Mouse (Mus musculus): Measurements from ENCODE around the gene Fam111a.

The Fam111a gene

DNA sequence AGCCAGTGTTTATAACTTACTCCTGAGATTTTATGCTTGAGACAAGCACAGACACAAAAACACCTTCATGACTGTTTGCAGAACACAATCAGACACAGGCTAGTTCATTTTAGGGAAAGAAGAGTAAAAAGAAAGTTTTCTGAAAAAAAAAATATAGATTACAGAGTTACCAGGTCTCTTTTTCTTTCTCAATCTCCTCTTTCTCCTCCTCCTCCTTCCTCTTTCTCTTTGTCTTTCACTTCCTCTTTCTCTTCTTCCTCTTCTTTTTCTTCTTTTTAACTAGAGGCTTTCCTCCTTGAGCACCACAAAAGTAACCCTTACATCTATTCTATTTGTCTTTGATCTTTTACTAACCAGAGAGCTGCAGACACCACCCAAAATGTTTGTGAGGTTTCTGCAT is 18.7 kb downstream of the Fam111a start:
- no peak for DNase-seq (ENCODE audit: low spot score in 2 of 2)

DNA sequence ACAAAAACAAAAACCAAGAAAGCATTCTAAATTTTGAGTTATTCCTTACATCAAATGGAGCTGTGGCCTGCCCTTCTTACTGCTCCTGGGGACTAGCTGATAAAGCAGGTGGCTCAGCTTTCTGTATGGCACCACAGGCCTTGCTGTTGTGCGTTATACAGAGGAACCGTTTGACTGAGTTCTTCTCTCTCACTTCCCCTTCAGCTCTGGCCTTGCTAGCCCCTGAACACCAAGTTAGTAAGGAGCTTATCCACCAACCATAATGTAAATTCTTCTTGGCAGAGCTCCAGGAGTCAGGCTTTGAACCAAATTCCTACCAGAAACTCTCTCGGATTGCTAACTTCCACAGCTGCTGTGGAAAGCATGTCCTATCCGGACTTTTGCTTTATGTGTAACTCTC is 21.5 kb downstream of the Fam111a start:
- DNase-seq (ENCODE audit: low spot score in 2 of 2): no peak

GRCm38 (mm10) chr19:12570866-12571265 is 25.3 kb downstream of the Fam111a start:
- DNase-seq (ENCODE audit: low spot score in 2 of 2): no peak

- DNase-seq (ENCODE audit: low spot score in 2 of 2): no peak
These were observed 26.1 kb downstream of the Fam111a start for GRCm38 (mm10) chr19:12571687-12572086.

GRCm38 (mm10) chr19:12572614-12573265 is 27.2 kb downstream of the Fam111a start:
- no peak for DNase-seq (ENCODE audit: low spot score in 2 of 2)

DNA sequence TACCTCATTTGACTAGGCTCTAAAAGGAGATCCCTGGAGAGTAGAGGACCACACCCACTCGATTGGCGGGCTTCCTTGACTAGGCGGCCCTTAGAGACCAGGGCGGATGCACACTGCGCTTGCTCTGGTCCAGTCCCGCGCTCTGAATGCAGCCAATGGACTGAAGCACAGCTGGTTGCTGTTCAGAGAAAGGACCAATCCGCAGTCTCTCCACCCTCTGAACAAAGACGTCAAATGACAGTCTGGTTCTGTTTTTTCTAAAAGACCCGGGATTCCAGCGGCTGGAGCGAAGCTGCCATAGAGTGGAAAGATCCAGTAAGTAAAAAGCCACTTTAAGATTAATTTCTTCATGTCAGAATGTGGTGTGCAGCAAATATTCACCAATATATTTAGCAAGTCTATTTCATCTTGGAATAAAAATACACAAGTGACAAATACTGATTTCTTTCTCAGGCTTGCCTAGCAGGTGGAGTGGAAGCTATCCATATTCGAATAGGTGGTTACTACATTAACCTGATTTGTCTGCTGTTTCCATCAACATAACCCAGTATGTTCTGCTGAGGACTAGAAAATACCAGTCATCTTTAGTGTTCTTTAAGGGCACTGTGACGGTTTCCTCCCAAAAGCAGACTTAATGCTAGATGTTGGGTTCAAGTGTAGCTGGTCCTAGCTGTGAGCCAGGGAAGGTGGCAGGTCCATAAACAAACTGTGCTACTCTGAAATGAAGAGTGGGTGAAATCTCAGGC is 27.9 kb downstream of the Fam111a start:
- peak; percentile 39 to 74 for DNase-seq (ENCODE audit: low spot score in 2 of 2)

GRCm38 (mm10) chr19:12574012-12574407 is 28.5 kb downstream of the Fam111a start:
- no peak for DNase-seq (ENCODE audit: low spot score in 2 of 2)

DNA sequence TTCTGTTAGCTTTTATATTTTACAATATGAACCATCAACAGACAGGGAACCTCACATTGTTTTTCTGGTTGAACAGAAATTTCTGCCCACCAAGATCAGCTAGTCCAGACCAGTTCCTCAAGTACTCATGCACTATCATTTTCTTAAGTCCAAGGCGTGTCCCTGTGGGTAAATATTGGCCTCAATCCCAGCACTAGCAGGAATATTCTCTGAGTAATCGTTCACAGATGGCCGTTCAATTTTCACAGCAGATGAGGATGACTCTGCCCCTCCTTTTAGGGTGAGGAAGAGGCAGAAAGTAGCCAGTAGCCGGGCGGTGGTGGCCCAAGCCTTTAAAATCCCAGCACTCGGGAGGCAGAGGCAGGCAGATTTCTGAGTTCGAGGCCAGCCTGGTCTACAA is 29.6 kb downstream of the Fam111a start:
- DNase-seq (ENCODE audit: low spot score in 2 of 2): no peak

GRCm38 (mm10) chr19:12575514-12575913 is 30.0 kb downstream of the Fam111a start:
- no peak for DNase-seq (ENCODE audit: low spot score in 2 of 2)

DNA sequence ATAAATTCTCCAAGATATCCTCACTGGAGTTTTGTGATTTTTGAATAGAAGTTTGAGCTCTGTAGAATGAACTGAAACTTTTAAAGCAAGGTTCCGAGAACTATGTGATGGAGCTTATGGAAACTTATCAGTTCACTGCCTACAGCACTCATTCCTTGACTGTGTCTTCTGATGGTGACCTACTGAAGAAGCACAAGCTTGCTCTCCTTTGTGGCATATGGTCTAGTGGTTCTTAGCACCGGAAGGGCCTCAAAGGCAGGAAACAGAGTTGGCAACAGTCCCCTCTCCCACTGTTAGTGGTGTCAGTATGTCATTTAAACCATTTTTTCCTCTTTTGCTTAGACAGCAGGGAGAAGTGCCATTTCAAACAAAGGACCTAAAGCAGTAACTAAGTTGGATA is 31.1 kb downstream of the Fam111a start:
- DNase-seq (ENCODE audit: low spot score in 2 of 2): no peak

DNA sequence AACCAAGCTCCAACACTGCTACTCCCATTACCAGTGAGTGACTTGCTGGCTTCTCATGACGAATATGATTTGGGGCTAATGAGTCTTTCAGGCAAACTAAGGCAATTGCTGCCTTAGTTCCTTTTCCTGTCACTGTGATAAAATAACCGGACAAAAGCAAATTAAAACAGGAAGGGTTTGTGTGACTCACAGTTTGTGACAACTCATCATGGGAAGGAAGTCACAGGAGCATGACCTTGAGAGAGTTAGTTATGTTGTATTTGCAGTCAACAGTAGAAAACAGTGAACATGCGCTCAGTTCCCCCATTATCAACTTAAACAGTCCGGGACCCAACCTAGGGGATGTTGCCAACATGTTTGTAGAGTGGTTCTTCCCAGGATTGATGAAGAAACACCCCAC is 39.8 kb downstream of the Fam111a start:
- no peak for DNase-seq (ENCODE audit: low spot score in 2 of 2)

DNA sequence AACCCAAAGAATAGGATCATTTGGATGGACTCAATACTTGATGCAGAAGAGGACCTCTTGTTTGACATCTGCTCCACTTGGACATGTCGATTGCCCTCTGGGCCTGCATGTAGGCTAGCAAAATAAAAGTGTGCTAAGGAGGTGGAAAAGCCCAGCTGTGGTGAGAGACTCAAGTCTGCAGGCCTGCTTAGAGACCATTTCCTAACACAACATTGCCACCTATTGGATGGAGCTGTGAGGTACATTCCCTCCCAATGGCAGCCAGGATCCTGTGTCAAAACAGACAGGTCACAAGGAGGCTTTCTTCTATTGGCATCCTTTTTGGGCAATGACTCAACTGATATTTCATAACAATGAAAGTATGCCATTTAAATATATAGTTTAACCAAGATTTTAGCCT is 46.4 kb downstream of the Fam111a start:
- peak; percentile 27 to 86 for DNase-seq (ENCODE audit: low spot score in 2 of 2)

GRCm38 (mm10) chr19:12595135-12595529 is 49.6 kb downstream of the Fam111a start:
- DNase-seq (ENCODE audit: low spot score in 2 of 2): no peak

GRCm38 (mm10) chr19:12595530-12596289 is 50.2 kb downstream of the Fam111a start:
- DNase-seq (ENCODE audit: low spot score in 2 of 2): peak; percentile 22 to 52

- peak in 1 of 2 experiments; percentile 25 for DNase-seq (ENCODE audit: low spot score in 2 of 2)
These were observed 50.9 kb downstream of the Fam111a start for GRCm38 (mm10) chr19:12596290-12597072.

- peak in 1 of 2 experiments; percentile 30 for DNase-seq (ENCODE audit: low spot score in 2 of 2)
These were observed 51.5 kb downstream of the Fam111a start for GRCm38 (mm10) chr19:12597073-12597405.

DNA sequence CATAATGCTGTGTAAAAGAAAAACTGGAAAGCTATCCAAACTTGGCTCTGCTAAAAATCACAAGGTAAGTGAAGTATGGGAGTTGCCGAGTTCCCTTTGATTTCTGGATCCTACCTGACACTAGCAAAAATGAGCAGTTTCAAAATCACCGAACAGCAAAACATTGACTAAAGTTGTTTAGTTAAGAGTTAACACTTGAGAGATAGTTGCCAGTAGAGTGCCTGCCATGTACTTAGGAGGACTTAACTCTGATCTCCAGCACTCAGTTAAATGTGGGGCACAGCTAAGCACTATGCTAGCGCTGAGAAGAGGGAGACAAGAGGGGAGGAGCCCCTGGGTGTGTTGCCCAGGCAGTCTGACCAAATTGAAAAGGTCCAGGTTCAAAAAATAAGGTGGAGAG is 53.1 kb downstream of the Fam111a start:
- DNase-seq (ENCODE audit: low spot score in 2 of 2): no peak

GRCm38 (mm10) chr19:12599674-12600073 is 54.1 kb downstream of the Fam111a start, which contains the start of gene Gm4952:
Gm4952 (plus strand) TSS chr19:12599974.
- DNase-seq (ENCODE audit: low spot score in 2 of 2): no peak

- DNase-seq (ENCODE audit: low spot score in 2 of 2): no peak
These were observed 55.3 kb downstream of the Fam111a start for GRCm38 (mm10) chr19:12600684-12601480.

DNA sequence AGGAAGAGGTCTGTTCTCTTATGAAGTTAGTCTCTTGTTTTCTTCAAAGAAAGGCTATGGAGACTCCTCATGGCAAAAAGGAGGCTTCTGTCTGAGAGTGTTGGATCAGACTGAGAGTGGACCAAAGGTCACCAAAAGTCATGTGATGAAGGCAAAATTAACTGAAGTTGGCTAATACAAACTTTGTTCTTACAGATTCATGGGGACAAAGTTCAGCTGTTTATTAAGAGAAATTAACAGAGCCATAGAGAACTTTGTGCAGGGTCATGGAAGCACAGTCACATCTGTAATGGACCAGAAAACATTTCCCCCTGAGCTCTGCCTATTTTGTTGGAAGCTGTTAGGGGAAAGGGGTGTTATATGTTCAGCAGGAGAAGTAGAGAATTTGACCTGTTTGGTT is 62.8 kb downstream of the Fam111a start:
- no peak for DNase-seq (ENCODE audit: low spot score in 2 of 2)

GRCm38 (mm10) chr19:12613646-12614045 is 68.1 kb downstream of the Fam111a start:
- no peak for DNase-seq (ENCODE audit: low spot score in 2 of 2)

Data from left cerebral cortex, adult 9 months (tissue).